Mouse (Mus musculus): ENCODE results near the gene Agap1.

DNA sequence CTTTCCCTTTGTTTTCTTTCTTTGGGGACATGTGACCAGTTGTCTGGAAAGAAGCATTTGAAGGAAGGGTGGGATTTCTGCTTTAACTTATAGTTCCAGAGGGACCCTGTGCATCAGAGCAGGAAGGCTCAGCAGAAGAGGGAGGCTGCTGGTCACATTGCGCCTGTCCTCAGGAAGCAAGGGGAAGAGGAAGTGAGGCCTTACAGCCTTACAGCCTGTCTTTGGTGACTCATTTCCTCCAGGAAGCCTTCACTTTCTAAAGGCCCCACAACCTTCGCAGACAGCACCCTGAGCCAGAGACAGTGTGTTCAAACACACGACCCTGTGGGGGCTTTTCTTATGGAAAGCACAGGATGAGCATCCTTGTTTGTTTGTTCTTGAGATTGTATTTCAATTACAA is 287.8 kb downstream of the Agap1 start:
- TF ChIP-seq POLR2A (IDR thresholded peaks at IDR 0.05; ENCODE audit: low read depth, low read length) (no peak), CTCF (conservative IDR thresholded peaks at IDR 0.05; ENCODE audit: insufficient read depth, insufficient read length, low read depth, low read length) (no peak)

All from kidney, adult 2 months (tissue).